Mouse (Mus musculus) retina, embryonic 14.5 days (tissue): ENCODE results near the gene Myo18a.

Source experiments
- DNase-seq: peaks from one replicate; pipeline ENCODE4 v3.0.0-alpha.2; 2015; ENCODE audit warnings: low spot score

Gene Myo18a

DNA sequence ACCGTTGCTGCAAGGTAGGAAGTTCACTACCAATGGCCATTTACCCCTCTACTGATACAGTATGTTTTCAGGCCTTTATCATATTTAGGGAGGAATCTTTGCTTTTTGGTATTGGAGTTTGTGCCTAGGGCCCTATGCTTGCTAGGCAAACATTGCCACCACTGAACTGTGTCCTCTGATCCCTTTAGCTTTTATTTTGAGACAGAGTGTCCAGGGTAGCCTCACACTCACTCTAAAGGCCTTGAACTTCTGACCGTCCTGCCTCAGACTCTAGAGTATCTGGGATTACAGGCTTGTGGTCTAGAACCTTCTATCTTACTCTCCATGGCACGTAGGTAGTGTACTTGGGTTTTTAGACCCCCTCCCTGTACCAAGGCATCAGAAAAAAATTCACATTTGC is 137.1 kb downstream of the Myo18a start:
- no peak for DNase-seq

DNA sequence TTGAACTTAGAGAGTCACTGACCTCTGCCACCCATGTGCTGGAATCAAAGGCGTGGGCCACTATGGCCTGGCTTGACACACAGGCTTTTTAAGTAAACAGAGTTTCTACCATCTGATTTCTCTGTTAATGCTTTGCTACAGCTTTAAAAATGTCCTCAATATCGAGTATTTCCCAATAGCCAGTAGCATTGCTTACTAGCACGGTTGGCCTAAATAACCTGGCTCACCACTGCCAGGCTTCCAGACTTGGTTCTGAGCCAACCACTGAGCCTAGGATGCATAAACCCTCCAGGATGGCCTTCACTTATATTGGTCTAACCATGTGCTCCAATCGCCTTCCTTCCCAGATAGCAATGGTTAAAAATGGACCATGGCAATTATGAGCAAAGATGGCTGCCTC is 137.7 kb downstream of the Myo18a start:
- no peak for DNase-seq

DNA sequence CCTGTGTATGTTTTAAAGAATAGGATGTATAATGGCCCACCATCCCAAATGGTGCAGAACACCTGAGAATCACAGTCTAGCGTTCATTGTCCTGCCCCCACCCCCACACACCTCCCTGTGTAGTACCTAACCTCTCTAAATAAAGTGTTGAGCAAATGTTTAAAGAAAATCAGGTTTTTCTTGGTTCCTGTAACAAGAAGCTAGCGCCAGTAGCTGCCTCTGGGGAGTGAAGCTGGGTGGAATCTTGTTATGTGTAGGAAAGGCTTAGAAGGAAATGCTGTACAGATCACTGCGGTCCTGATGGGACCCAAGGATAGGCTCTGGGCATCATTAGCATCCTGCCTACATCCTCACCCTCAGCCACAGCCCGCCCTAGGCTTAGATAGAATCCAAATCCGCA is 138.3 kb downstream of the Myo18a start:
- DNase-seq, result no peak

- DNase-seq, result no peak
These were observed 138.8 kb downstream of the Myo18a start for GRCm38 (mm10) chr11:77901775-77902355.

DNA sequence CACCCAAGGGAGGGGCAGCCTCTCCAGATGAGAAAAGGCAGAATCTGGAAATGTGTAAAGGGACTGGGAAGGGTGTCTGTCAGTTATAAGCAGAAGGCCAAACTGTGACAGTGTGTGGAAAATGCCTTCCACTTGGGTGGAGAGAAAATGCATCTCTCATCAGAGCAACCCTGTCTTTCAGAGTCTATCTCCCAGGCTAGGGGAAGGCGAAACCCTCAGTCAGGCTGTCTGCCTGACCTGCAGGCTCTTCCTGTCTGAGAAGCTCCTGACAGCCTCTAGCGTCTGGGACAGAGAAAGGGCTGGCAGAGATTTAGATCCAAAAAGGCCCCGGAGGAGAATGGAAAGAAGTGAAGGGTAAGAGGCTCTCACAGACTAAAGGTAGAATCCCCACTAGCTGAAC is 140.7 kb downstream of the Myo18a start:
- DNase-seq, result no peak

DNA sequence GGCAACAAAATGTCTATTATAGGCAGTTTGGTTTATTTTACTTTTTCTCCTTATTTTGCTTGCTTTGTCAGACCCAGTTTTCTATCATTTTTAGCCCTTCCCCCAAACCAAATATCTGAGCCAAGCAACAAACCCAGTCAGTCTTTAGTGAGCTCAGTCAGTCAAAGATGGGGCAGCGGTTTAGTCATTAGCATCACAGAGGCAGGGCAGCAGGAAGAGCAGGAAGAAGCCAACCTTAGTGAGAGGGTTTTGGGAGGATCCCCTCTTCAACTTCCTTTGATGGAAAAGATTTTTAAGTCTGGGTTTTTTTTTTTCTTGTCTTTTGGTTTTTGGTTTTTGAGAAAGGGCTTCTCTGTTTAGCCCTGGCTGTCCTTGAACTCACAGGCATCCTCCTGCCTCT is 141.7 kb downstream of the Myo18a start:
- no peak for DNase-seq

DNA sequence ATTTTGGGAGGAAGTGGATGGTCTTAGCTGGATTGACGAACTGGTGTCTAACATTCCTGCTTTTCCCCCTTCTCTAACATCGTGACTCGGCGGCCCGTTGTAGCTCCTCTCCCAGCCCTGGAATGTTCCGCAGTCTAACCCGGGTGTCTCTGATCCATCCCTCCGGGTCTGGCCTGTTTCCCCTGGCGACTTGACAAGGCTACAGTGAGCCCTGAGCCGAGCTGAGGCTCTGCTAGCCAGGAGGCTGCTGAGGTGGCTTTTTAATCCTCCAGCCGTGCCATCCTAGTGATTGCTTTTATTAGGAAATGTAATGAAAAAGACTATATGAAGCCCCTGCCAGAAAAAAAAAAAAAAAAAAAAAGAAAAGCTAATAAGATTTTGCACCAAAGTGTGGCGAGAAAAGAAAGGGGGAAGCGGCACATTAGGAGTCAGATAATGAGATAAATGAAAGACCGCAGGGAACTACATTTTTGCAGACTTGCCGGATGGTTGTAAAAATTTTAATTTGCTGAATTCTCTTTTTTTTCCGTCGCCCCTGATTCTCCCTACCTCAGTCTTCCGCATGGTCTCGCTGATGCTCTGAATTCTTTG is 143.1 kb downstream of the Myo18a start:
- no peak for DNase-seq

GRCm38 (mm10) chr11:77906747-77907174 is 143.7 kb downstream of the Myo18a start:
- DNase-seq, result peak; percentile 54

- DNase-seq, result no peak
These were observed 145.4 kb downstream of the Myo18a start for GRCm38 (mm10) chr11:77908468-77908867.

GRCm38 (mm10) chr11:77909376-77909775 is 146.3 kb downstream of the Myo18a start:
- DNase-seq, result no peak

- DNase-seq, result no peak
These were observed 146.7 kb downstream of the Myo18a start for GRCm38 (mm10) chr11:77909776-77910175.

DNA sequence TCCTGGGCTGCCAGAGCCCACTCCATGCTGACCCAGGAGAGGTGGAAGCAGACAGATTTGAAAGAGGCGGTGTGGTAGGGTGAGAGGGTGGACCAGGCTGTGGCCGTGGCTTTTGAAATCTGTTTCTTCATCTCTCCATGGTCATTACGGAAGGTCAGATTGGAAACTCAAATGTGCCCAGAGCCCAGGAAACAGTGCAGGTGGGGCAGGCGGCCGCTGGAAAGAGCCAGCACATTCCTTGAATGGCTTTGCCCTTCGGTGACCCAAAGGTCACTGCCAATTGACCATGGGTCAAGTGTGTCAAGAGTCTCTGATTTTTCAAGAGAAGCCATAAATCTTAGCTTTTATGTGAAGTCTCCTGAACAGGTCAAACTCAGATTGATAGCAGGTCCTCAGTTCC is 150.5 kb downstream of the Myo18a start:
- no peak for DNase-seq

DNA sequence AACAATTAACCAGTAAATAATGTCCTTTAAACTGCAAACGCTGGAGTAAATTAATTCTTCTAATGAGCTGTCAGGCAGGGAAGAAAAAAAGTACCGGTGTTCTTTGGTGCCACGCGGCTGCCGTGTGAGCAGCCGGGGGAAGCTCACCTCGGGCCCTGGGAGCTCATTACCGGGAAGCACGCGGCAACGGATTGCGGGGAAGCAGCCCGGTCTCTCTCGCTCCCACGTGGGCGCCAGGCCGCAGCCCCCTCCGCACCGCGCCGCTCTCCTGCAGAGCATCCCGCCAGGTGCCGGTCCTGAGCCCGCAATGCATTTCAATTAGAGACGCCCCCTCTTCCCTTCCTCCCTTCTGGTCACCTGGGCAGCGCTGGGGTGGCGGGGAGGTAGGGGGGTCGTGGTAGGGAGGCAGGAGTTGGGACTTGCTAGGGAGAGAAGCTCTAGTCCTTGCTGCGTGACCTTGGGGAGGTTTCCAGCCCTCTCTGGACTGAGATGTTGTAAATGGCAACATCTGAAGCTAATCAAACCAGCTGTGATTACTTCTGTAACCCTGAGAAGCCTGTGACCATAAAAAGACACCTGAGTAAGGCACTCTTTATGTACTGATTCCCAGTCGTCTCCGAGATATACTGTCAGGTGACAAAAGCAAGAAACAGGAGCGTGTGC is 151.7 kb downstream of the Myo18a start:
- DNase-seq, result no peak
